Mouse (Mus musculus) erythroid progenitor cell, adult 5-6 weeks (primary cell): Measurements from ENCODE around the gene Uqcc2. TPM values are rescaled to one million over a fixed set of nuclear protein-coding genes. Genes with fewer than 3 reads are reported as not detected.

Experiments
- ATAC-seq: replicated peaks from 2 replicates; pipeline ENCODE4 v1.8.0; 2016; ENCODE audit warnings: moderate number of reproducible peaks, mild to moderate bottlenecking, moderate TSS enrichment, inconsistent platforms; ENCODE audit not compliant: poor library complexity, low FRiP score, severe bottlenecking
- total RNA-seq, 2 experiments: library from RNA; stranded (forward) in 1 of 2; stranded (reverse) in 1 of 2; fragments of 150-400 nt in 1 of 2; fragments of 186-747, 209-891 nt in 1 of 2; gene quantifications; 2 replicates each; pipeline versions ENCODE4 v1.2.3 to v1.2.4; 2015 to 2017; ENCODE audit warnings: low replicate concordance in 2 of 2

The Uqcc2 gene
- 9.6 and 33.9 TPM in 2 replicates for total RNA-seq (2015; ENCODE audit: low replicate concordance)
- 4.2 and 39.0 TPM in 2 replicates for total RNA-seq (2017; ENCODE audit: low replicate concordance)

GRCm38 (mm10) chr17:27133551-27134141, at the start of gene Uqcc2:
Gene Uqcc2, minus strand, starts transcription at chr17:27133916.
- peak; percentile 97 for ATAC-seq

GRCm38 (mm10) chr17:27182401-27182800, 48.7 kb upstream of the Uqcc2 start:
- ATAC-seq: no peak

- no peak for ATAC-seq
Measured at GRCm38 (mm10) chr17:27181666-27182065, 48.0 kb upstream of the Uqcc2 start.

GRCm38 (mm10) chr17:27179681-27180280, 46.1 kb upstream of the Uqcc2 start:
- ATAC-seq: no peak

- 0 out of 2 replicates have a peak, but pooled peaks have one; percentile 21 for ATAC-seq
Measured at GRCm38 (mm10) chr17:27178427-27179177, 44.9 kb upstream of the Uqcc2 start.

GRCm38 (mm10) chr17:27178019-27178418, 44.3 kb upstream of the Uqcc2 start:
- ATAC-seq: no peak

- ATAC-seq: no peak
Measured at GRCm38 (mm10) chr17:27176754-27177153, 43.0 kb upstream of the Uqcc2 start.

- no peak for ATAC-seq
Measured at GRCm38 (mm10) chr17:27176287-27176686, 42.6 kb upstream of the Uqcc2 start.

- no peak for ATAC-seq
Measured at GRCm38 (mm10) chr17:27175196-27175874, 41.6 kb upstream of the Uqcc2 start.

- ATAC-seq: no peak
Measured at GRCm38 (mm10) chr17:27173715-27174114, 40.0 kb upstream of the Uqcc2 start.

- ATAC-seq: no peak
Measured at GRCm38 (mm10) chr17:27172459-27172858, 38.7 kb upstream of the Uqcc2 start.

- no peak for ATAC-seq
Measured at GRCm38 (mm10) chr17:27171121-27171520, 37.4 kb upstream of the Uqcc2 start.

- no peak for ATAC-seq
Measured at GRCm38 (mm10) chr17:27169952-27170695, 36.4 kb upstream of the Uqcc2 start.

- ATAC-seq: no peak
Measured at GRCm38 (mm10) chr17:27168569-27168968, 34.9 kb upstream of the Uqcc2 start.

- ATAC-seq: no peak
Measured at GRCm38 (mm10) chr17:27167545-27167944, 33.8 kb upstream of the Uqcc2 start, which contains the start of gene Ip6k3. Gene Ip6k3, minus strand, starts transcription at chr17:27167795.

- ATAC-seq: no peak
Measured at GRCm38 (mm10) chr17:27166901-27167300, 33.2 kb upstream of the Uqcc2 start.

GRCm38 (mm10) chr17:27165054-27165773, 31.5 kb upstream of the Uqcc2 start:
- no peak for ATAC-seq

GRCm38 (mm10) chr17:27160905-27161304, 27.2 kb upstream of the Uqcc2 start:
- no peak for ATAC-seq

GRCm38 (mm10) chr17:27159169-27159568, 25.5 kb upstream of the Uqcc2 start:
- no peak for ATAC-seq
